9 mouse cellular contexts compared by ENCODE assay signal in genomic region chr1:77972301-77972717, GRCm38 (mm10).
DNase-seq lines count a peak whose midpoint lies in the region; ATAC-seq lines count a peak whose summit lies in the region.
"Had no signal": no experiment of that assay in that cellular context is flagged by ENCODE, and none has a peak within 500 bp of the region (broad histone marks: within the 10 kb centered on the region; RNA-seq: fewer than 3 reads in every experiment).

No protein-coding gene starts in this region.

- no peak overlapping the region for H3K27ac ChIP-seq in forebrain, embryonic 11.5 days (ENCODE audit: low read depth, low read length)
- H3K27ac ChIP-seq in hindbrain, embryonic 15.5 days (replicated peaks) = no peak overlapping the region
- H3K27ac ChIP-seq in neural tube, embryonic 11.5 days (ENCODE audit: low read depth, low read length) = no peak overlapping the region

- peaks cover 3% of the 10 kb centered on the region; the same call in 1 of the 2 replicates for H3K27me3 ChIP-seq in forebrain, embryonic 11.5 days (ENCODE audit: control insufficient read depth, insufficient read depth, low read length)
- H3K27me3 ChIP-seq in hindbrain, embryonic 15.5 days = 0 out of 2 replicates have a peak, but pooled peaks cover 6% of the 10 kb centered on the region
- H3K27me3 ChIP-seq in neural tube, embryonic 11.5 days (ENCODE audit: control insufficient read depth, insufficient read depth, low read length) = no peaks in the 10 kb centered on the region

- intact Hi-C loops in left cerebral cortex, postnatal 25 days (cut with DNase I) = no loop called here

- DNase-seq in layer of hippocampus, adult 11-12 months (ENCODE audit: low spot score) = peak; percentile 17
- DNase-seq in layer of hippocampus, adult 9-11 months = no peak
- peak; percentile 80 for DNase-seq in brain, adult 2 months (ENCODE audit: low read depth, low spot score)
- DNase-seq in forebrain, embryonic 11.5 days (ENCODE audit: low spot score) = peak; percentile 80
- DNase-seq in left cerebral cortex, postnatal 25 days (ENCODE audit: low spot score in 2 of 2) = peak; percentile 10 to 20
- peak; percentile 68 for DNase-seq in neural tube, embryonic 11.5 days (ENCODE audit: low spot score)

- no peak overlapping the region for H3K4me3 ChIP-seq in forebrain, embryonic 11.5 days (ENCODE audit: low read depth, low read length)
- peak overlapping the region; percentile 18; the same call in 1 of the 2 replicates for H3K4me3 ChIP-seq in hindbrain, embryonic 15.5 days
- H3K4me3 ChIP-seq in neural tube, embryonic 11.5 days (ENCODE audit: low read depth, low read length) = no peak overlapping the region
- H3K4me3 ChIP-seq: myocyte had no signal

- WGBS in forebrain, embryonic 11.5 days = 6% methylated on average over 9 of the region's 9 CpGs
- WGBS in hindbrain, embryonic 15.5 days = 6% methylated on average over 9 of the region's 9 CpGs
- 11% methylated on average over 9 of the region's 9 CpGs for WGBS in neural tube, embryonic 11.5 days

- ATAC-seq in forebrain, embryonic 11.5 days (replicated peaks; ENCODE audit: low FRiP score) = peak; percentile 78
- no peak; the same call in 1 of the 2 replicates for ATAC-seq in hindbrain, embryonic 15.5 days (ENCODE audit: low FRiP score, low read depth)
- ATAC-seq in neural tube, embryonic 11.5 days (ENCODE audit: insufficient read depth, low FRiP score, low TSS enrichment) = peak; percentile 60; the same call in 1 of the 2 replicates
- no peak for ATAC-seq in erythroid progenitor cell, adult 5-6 weeks (replicated peaks; ENCODE audit: low FRiP score, poor library complexity, severe bottlenecking)

- H3K4me1 ChIP-seq in forebrain, embryonic 11.5 days (replicated peaks; ENCODE audit: control insufficient read depth, insufficient read depth, low read length) = no peaks in the 10 kb centered on the region
- H3K4me1 ChIP-seq in hindbrain, embryonic 15.5 days (replicated peaks) = peaks cover 4% of the 10 kb centered on the region; the same call in 1 of the 2 replicates
- no peaks in the 10 kb centered on the region for H3K4me1 ChIP-seq in neural tube, embryonic 11.5 days (ENCODE audit: control insufficient read depth, insufficient read depth, low read length)

- H3K4me2 ChIP-seq in forebrain, embryonic 11.5 days (ENCODE audit: low read depth, low read length, severe bottlenecking) = 0 out of 2 replicates have a peak overlapping the region, but pooled peaks have one; percentile 18
- H3K4me2 ChIP-seq in hindbrain, embryonic 15.5 days = peak overlapping the region; percentile 46
- H3K4me2 ChIP-seq in neural tube, embryonic 11.5 days (ENCODE audit: low read depth) = peak overlapping the region; percentile 25; the same call in 1 of the 2 replicates

- H3K9ac ChIP-seq in forebrain, embryonic 11.5 days (ENCODE audit: low read length) = no peak overlapping the region
- no peak overlapping the region for H3K9ac ChIP-seq in hindbrain, embryonic 15.5 days
- H3K9ac ChIP-seq in neural tube, embryonic 11.5 days (ENCODE audit: low read length) = no peak overlapping the region

- no peaks in the 10 kb centered on the region for H3K9me3 ChIP-seq in forebrain, embryonic 11.5 days (ENCODE audit: control insufficient read depth, low read length)
- no peaks in the 10 kb centered on the region for H3K9me3 ChIP-seq in hindbrain, embryonic 15.5 days
- H3K9me3 ChIP-seq in neural tube, embryonic 11.5 days (ENCODE audit: control insufficient read depth, low read length) = no peaks in the 10 kb centered on the region

- no peaks in the 10 kb centered on the region for H3K36me3 ChIP-seq in forebrain, embryonic 11.5 days (ENCODE audit: control insufficient read depth, insufficient read depth, low read length)
- no peaks in the 10 kb centered on the region for H3K36me3 ChIP-seq in hindbrain, embryonic 15.5 days
- H3K36me3 ChIP-seq in neural tube, embryonic 11.5 days (ENCODE audit: control insufficient read depth, insufficient read depth, low read length) = no peaks in the 10 kb centered on the region

Comparison
In these comparisons a context has a peak if more than half of its experiments do, and no peak if none do; other contexts are left out.
1. ATAC-seq: peak in forebrain, embryonic 11.5 days (single experiment) and neural tube, embryonic 11.5 days (single experiment); none in hindbrain, embryonic 15.5 days (single experiment) and erythroid progenitor cell, adult 5-6 weeks (single experiment).
2. Peak in every context shown above with its lines, with median percentiles within 50 percentile points of each other: H3K4me2 ChIP-seq.